Mouse (Mus musculus) cortical plate, adult 2 months (tissue): ENCODE measurements around the gene Abhd4. TPM values are rescaled to one million over a fixed set of nuclear protein-coding genes. Genes with fewer than 3 reads are reported as not detected.
A peak's percentile ranks its signal among the peaks of the same experiment; 100 is the strongest.

ENCODE experiments used
- H3K27ac ChIP-seq: fragments of 200-500 bp; 2 replicates; pipeline ENCODE4 v1.5.1; 2012; ENCODE audit warnings: low read length, control low read depth, inconsistent platforms; ENCODE audit not compliant: insufficient read depth
- H3K4me1 ChIP-seq: fragments of 200-500 bp; 2 replicates; pipeline ENCODE4 v1.6.1; 2011; ENCODE audit warnings: low read length; ENCODE audit not compliant: control insufficient read depth, insufficient read depth
- H3K4me3 ChIP-seq: fragments of 200-500 bp; 2 replicates; pipeline ENCODE4 v1.5.1; 2011; ENCODE audit warnings: mild to moderate bottlenecking, low read length, control low read depth; ENCODE audit not compliant: insufficient read depth
- CTCF ChIP-seq: fragments of 200-500 bp; IDR thresholded peaks from 2 replicates; pipeline ENCODE4 v1.5.1; 2011; ENCODE audit warnings: mild to moderate bottlenecking, control low read depth, low read length; ENCODE audit not compliant: insufficient read depth; ENCODE audit errors: extremely low read depth
- POLR2A ChIP-seq: fragments of 200-500 bp; IDR thresholded peaks from 2 replicates; pipeline ENCODE4 v1.6.1; 2011; ENCODE audit warnings: mild to moderate bottlenecking, low read length, control low read depth; ENCODE audit not compliant: insufficient read depth; ENCODE audit errors: extremely low read depth
- polyA plus RNA-seq: library from polyadenylated mRNA; depleted of rRNA; stranded (reverse); fragments of >200 nt; gene quantifications from 2 replicates; pipeline ENCODE4 v1.2.3, GENCODE M21; 2012

Abhd4 gene
- polyA plus RNA-seq, 1 experiment: 55.7 TPM

- H3K4me1 ChIP-seq: no peaks in the 10 kb centered on the region
- H3K4me3 ChIP-seq: no peak overlapping the region
- H3K27ac ChIP-seq: no peak overlapping the region
- no peak for TF ChIP-seq CTCF
- no peak for TF ChIP-seq POLR2A
Measured at GRCm38 (mm10) chr14:54258131-54258670, 4.2 kb downstream of the Abhd4 start.

- H3K4me3 ChIP-seq: peak overlapping the region; percentile 70
- H3K4me1 ChIP-seq: no peaks in the 10 kb centered on the region
- TF ChIP-seq CTCF (no peak), POLR2A (peak; percentile 64)
- H3K27ac ChIP-seq: peak overlapping the region; percentile 11; the same call in 1 of the 2 replicates
Measured at GRCm38 (mm10) chr14:54259003-54259721, 5.2 kb downstream of the Abhd4 start.

GRCm38 (mm10) chr14:54259722-54260085, 5.7 kb downstream of the Abhd4 start:
- no peak overlapping the region for H3K27ac ChIP-seq
- peak overlapping the region; percentile 70 for H3K4me3 ChIP-seq
- TF ChIP-seq CTCF: no peak
- TF ChIP-seq POLR2A: no peak
- H3K4me1 ChIP-seq: no peaks in the 10 kb centered on the region

GRCm38 (mm10) chr14:54260196-54260595, 6.2 kb downstream of the Abhd4 start:
- no peak overlapping the region for H3K27ac ChIP-seq
- H3K4me1 ChIP-seq: no peaks in the 10 kb centered on the region
- no peak overlapping the region for H3K4me3 ChIP-seq
- TF ChIP-seq CTCF: no peak
- TF ChIP-seq POLR2A: no peak

GRCm38 (mm10) chr14:54261386-54261785, 7.4 kb downstream of the Abhd4 start:
- H3K4me3 ChIP-seq: no peak overlapping the region
- TF ChIP-seq CTCF (no peak), POLR2A (no peak)
- no peak overlapping the region for H3K27ac ChIP-seq
- no peaks in the 10 kb centered on the region for H3K4me1 ChIP-seq

- Histone ChIP-seq H3K27ac (no peak overlapping the region), H3K4me3 (no peak overlapping the region), H3K4me1 (no peaks in the 10 kb centered on the region)
- TF ChIP-seq POLR2A (no peak), CTCF (no peak)
Measured at GRCm38 (mm10) chr14:54262622-54263021, 8.6 kb downstream of the Abhd4 start.

GRCm38 (mm10) chr14:54263099-54263498, 9.1 kb downstream of the Abhd4 start:
- no peak overlapping the region for H3K27ac ChIP-seq
- H3K4me3 ChIP-seq: no peak overlapping the region
- no peaks in the 10 kb centered on the region for H3K4me1 ChIP-seq
- TF ChIP-seq CTCF (no peak), POLR2A (no peak)

- H3K27ac ChIP-seq: no peak overlapping the region
- H3K4me3 ChIP-seq: no peak overlapping the region
- TF ChIP-seq CTCF (no peak), POLR2A (no peak)
- H3K4me1 ChIP-seq: no peaks in the 10 kb centered on the region
Measured at GRCm38 (mm10) chr14:54264231-54264630, 10.2 kb downstream of the Abhd4 start.

GRCm38 (mm10) chr14:54265093-54265492, 11.1 kb downstream of the Abhd4 start:
- Histone ChIP-seq H3K27ac (no peak overlapping the region), H3K4me1 (no peaks in the 10 kb centered on the region), H3K4me3 (no peak overlapping the region)
- TF ChIP-seq POLR2A: no peak
- no peak for TF ChIP-seq CTCF

GRCm38 (mm10) chr14:54265951-54266350, 12.0 kb downstream of the Abhd4 start:
- TF ChIP-seq POLR2A (no peak), CTCF (no peak)
- Histone ChIP-seq H3K4me3 (no peak overlapping the region), H3K4me1 (no peaks in the 10 kb centered on the region), H3K27ac (no peak overlapping the region)
